In genomic region chr5:113290149-113290548, GRCm38 (mm10) we compare ENCODE assay signal across 18 mouse cellular contexts. TPM values are rescaled to one million over a fixed set of nuclear protein-coding genes. Genes with fewer than 3 reads are reported as not detected.
"Had no signal": no experiment of that assay in that cellular context is flagged by ENCODE, and none has a peak within 500 bp of the region (broad histone marks: within the 10 kb centered on the region; RNA-seq: fewer than 3 reads in every experiment).

No protein-coding gene starts in this region.

- H3K9me3 ChIP-seq: limb, embryonic 13.5 days; midbrain, embryonic 10.5 days; neural tube, embryonic 12.5 days; stomach, embryonic 15.5 days had no signal

- H3K9ac ChIP-seq: limb, embryonic 13.5 days; liver, embryonic 14.5 days; neural tube, embryonic 12.5 days; stomach, embryonic 15.5 days had no signal

- ATAC-seq: lung, postnatal 0 days had no signal

- H3K4me3 ChIP-seq: limb, embryonic 13.5 days; midbrain, embryonic 10.5 days; neural tube, embryonic 12.5 days; stomach, embryonic 15.5 days had no signal

- H3K36me3 ChIP-seq: limb, embryonic 13.5 days; midbrain, embryonic 10.5 days; neural tube, embryonic 12.5 days; stomach, embryonic 15.5 days had no signal

- H3K4me2 ChIP-seq: limb, embryonic 13.5 days; neural tube, embryonic 12.5 days; stomach, embryonic 15.5 days had no signal

- DNase-seq: kidney, adult 9 months; kidney, postnatal 36 days; lung, adult 18-20 months; lung, postnatal 4 days; midbrain, embryonic 14.5 days; retina, postnatal 1 day; right cerebral cortex, postnatal 4 days; spleen, adult 18-20 months; thymus, adult 2 months; thymus, postnatal 25 days had no signal

- H3K27ac ChIP-seq: kidney, postnatal 0 days; limb, embryonic 13.5 days; liver, embryonic 14.5 days; midbrain, embryonic 10.5 days; neural tube, embryonic 12.5 days; stomach, embryonic 15.5 days had no signal

RNA-seq across cellular contexts. Expression of gene Sgsm1, which starts 20.4 kb away (rescaled TPM):
- total RNA-seq: megakaryocyte, adult 5-6 weeks had no signal
